Mouse (Mus musculus) liver, embryonic 11.5 days (tissue): ENCODE measurements around the gene Sp3. TPM values are rescaled to one million over a fixed set of nuclear protein-coding genes. Genes with fewer than 3 reads are reported as not detected.

Experiments used
- ATAC-seq: fragments of 200-750 bp; cut with Nextera tagmentation; replicated peaks from 2 replicates; pipeline ENCODE4 v1.8.0; 2017; ENCODE audit warnings: moderate number of reproducible peaks, mild to moderate bottlenecking, moderate TSS enrichment, moderate library complexity; ENCODE audit not compliant: low FRiP score
- DNase-seq: peaks from one replicate; pipeline ENCODE4 v3.0.0-alpha.2; 2017; ENCODE audit warnings: low spot score
- H3K27ac ChIP-seq: fragments of 300-500 bp; sonication (generic); 2 replicates; pipeline ENCODE4 v1.5.1; 2014; ENCODE audit warnings: mild to moderate bottlenecking, low read depth, low read length, control low read depth
- H3K27me3 ChIP-seq: fragments of 300-500 bp; sonication (generic); replicated peaks from 2 replicates; pipeline ENCODE4 v1.6.1; 2014; ENCODE audit warnings: low read length, mixed read lengths; ENCODE audit not compliant: control insufficient read depth, insufficient read depth
- H3K36me3 ChIP-seq: fragments of 300-500 bp; sonication (generic); 2 replicates; pipeline ENCODE4 v1.6.1; 2014; ENCODE audit warnings: mild to moderate bottlenecking, low read length, moderate library complexity, mixed read lengths; ENCODE audit not compliant: control insufficient read depth, insufficient read depth
- H3K4me1 ChIP-seq: fragments of 300-500 bp; sonication (generic); replicated peaks from 2 replicates; pipeline ENCODE4 v1.6.1; 2014; ENCODE audit warnings: low read length, mixed read lengths; ENCODE audit not compliant: control insufficient read depth, insufficient read depth
- H3K4me2 ChIP-seq: fragments of 300-500 bp; sonication (generic); 2 replicates; pipeline ENCODE4 v1.6.1; 2014; ENCODE audit warnings: mild to moderate bottlenecking, control low read depth, moderate library complexity
- H3K4me3 ChIP-seq: fragments of 300-500 bp; sonication (generic); 2 replicates; pipeline ENCODE4 v1.5.1; 2014; ENCODE audit warnings: low read depth, low read length, control low read depth
- H3K9ac ChIP-seq: fragments of 300-500 bp; sonication (generic); 2 replicates; pipeline ENCODE4 v1.6.1; 2014; ENCODE audit warnings: low read depth, low read length, control low read depth
- H3K9me3 ChIP-seq: fragments of 300-500 bp; sonication (generic); 2 replicates; pipeline ENCODE4 v1.6.1; 2016; ENCODE audit warnings: low read length, inconsistent platforms, mixed read lengths; ENCODE audit not compliant: control insufficient read depth
- WGBS: fragments of 180-500 bp; shearing (Covaris S2); extraction: QIAGEN DNeasy Blood & Tissue Kit; methylation state at CpG from one replicate; pipeline ENCODE4 v1.1.7; 2014; 5-methylcytosine and 5-hydroxymethylcytosine counted together
- polyA plus RNA-seq: library from polyadenylated mRNA; unstranded; fragments of >200 nt; fragmentation: Nextera tagmentation; extraction: Ambion mirVana; gene quantifications from 2 replicates; pipeline ENCODE4 v1.2.1, GENCODE M21; 2014

The Sp3 gene
- polyA plus RNA-seq, 1 experiment from 2014 or later = 49.6 TPM

GRCm38 (mm10) chr2:72932186-72932585 lies 48.1 kb downstream of the Sp3 start:
- Histone ChIP-seq H3K4me2 (no peak overlapping the region), H3K4me3 (no peak overlapping the region), H3K9ac (no peak overlapping the region), H3K9me3 (no peaks in the 10 kb centered on the region), H3K27me3 (no peaks in the 10 kb centered on the region), H3K36me3 (no peaks in the 10 kb centered on the region; the same call in 1 of the 2 replicates), H3K27ac (no peak overlapping the region), H3K4me1 (no peaks in the 10 kb centered on the region)
- DNase-seq (no peak), ATAC-seq (no peak)

GRCm38 (mm10) chr2:72924981-72925380 lies 55.3 kb downstream of the Sp3 start:
- no peak for DNase-seq
- Histone ChIP-seq H3K4me2 (no peak overlapping the region), H3K27ac (no peak overlapping the region), H3K9ac (no peak overlapping the region), H3K36me3 (no peaks in the 10 kb centered on the region), H3K9me3 (no peaks in the 10 kb centered on the region), H3K4me3 (no peak overlapping the region), H3K27me3 (no peaks in the 10 kb centered on the region), H3K4me1 (no peaks in the 10 kb centered on the region)
- ATAC-seq = no peak
- 83% methylated on average over 10 of the region's 10 CpGs for WGBS

GRCm38 (mm10) chr2:72916170-72916569 lies 64.1 kb downstream of the Sp3 start:
- Histone ChIP-seq H3K27me3 (no peaks in the 10 kb centered on the region), H3K4me2 (no peak overlapping the region), H3K4me3 (no peak overlapping the region), H3K9ac (no peak overlapping the region), H3K36me3 (no peaks in the 10 kb centered on the region), H3K9me3 (no peaks in the 10 kb centered on the region), H3K27ac (no peak overlapping the region), H3K4me1 (no peaks in the 10 kb centered on the region)
- ATAC-seq (no peak), DNase-seq (no peak)
- 68% methylated on average over 4 of the region's 4 CpGs for WGBS

- H3K27ac ChIP-seq = no peak overlapping the region
- H3K9me3 ChIP-seq = no peaks in the 10 kb centered on the region
- H3K4me2 ChIP-seq = no peak overlapping the region
- no peak for ATAC-seq
- no peaks in the 10 kb centered on the region for H3K4me1 ChIP-seq
- 84% methylated on average over 7 of the region's 7 CpGs for WGBS
- H3K9ac ChIP-seq = no peak overlapping the region
- H3K27me3 ChIP-seq = no peaks in the 10 kb centered on the region
- H3K4me3 ChIP-seq = no peak overlapping the region
- no peaks in the 10 kb centered on the region for H3K36me3 ChIP-seq
- no peak for DNase-seq
These were observed 64.9 kb downstream of the Sp3 start for GRCm38 (mm10) chr2:72915245-72915930.

GRCm38 (mm10) chr2:72913458-72913760 lies 66.8 kb downstream of the Sp3 start:
- no peak overlapping the region for H3K27ac ChIP-seq
- H3K9me3 ChIP-seq = no peaks in the 10 kb centered on the region
- H3K9ac ChIP-seq = no peak overlapping the region
- ATAC-seq = no peak
- no peak overlapping the region for H3K4me2 ChIP-seq
- no peaks in the 10 kb centered on the region for H3K4me1 ChIP-seq
- H3K27me3 ChIP-seq = no peaks in the 10 kb centered on the region
- no peak overlapping the region for H3K4me3 ChIP-seq
- H3K36me3 ChIP-seq = no peaks in the 10 kb centered on the region
- WGBS = 86% methylated on average over 7 of the region's 7 CpGs
- no peak for DNase-seq

- DNase-seq = no peak
- ATAC-seq = no peak
- Histone ChIP-seq H3K36me3 (no peaks in the 10 kb centered on the region), H3K4me3 (no peak overlapping the region), H3K27ac (no peak overlapping the region), H3K4me2 (no peak overlapping the region), H3K9ac (no peak overlapping the region), H3K27me3 (no peaks in the 10 kb centered on the region), H3K4me1 (no peaks in the 10 kb centered on the region), H3K9me3 (no peaks in the 10 kb centered on the region)
- 89% methylated on average over 11 of the region's 11 CpGs for WGBS
These were observed 67.4 kb downstream of the Sp3 start for GRCm38 (mm10) chr2:72912708-72913457.

GRCm38 (mm10) chr2:72911527-72911926 lies 68.7 kb downstream of the Sp3 start:
- Histone ChIP-seq H3K9ac (no peak overlapping the region), H3K27ac (no peak overlapping the region), H3K4me3 (no peak overlapping the region), H3K36me3 (no peaks in the 10 kb centered on the region), H3K4me1 (no peaks in the 10 kb centered on the region), H3K4me2 (no peak overlapping the region), H3K9me3 (no peaks in the 10 kb centered on the region), H3K27me3 (no peaks in the 10 kb centered on the region)
- no peak for ATAC-seq
- 85% methylated on average over 9 of the region's 9 CpGs for WGBS
- no peak for DNase-seq

GRCm38 (mm10) chr2:72909046-72909445 lies 71.2 kb downstream of the Sp3 start:
- 79% methylated on average over 4 of the region's 4 CpGs for WGBS
- Histone ChIP-seq H3K9ac (no peak overlapping the region), H3K4me2 (no peak overlapping the region), H3K4me1 (no peaks in the 10 kb centered on the region), H3K9me3 (no peaks in the 10 kb centered on the region), H3K4me3 (no peak overlapping the region), H3K27ac (no peak overlapping the region), H3K36me3 (no peaks in the 10 kb centered on the region), H3K27me3 (no peaks in the 10 kb centered on the region)
- no peak for DNase-seq
- no peak for ATAC-seq
